Mouse (Mus musculus) liver, embryonic 12.5 days (tissue): ENCODE measurements around the gene Pmel. TPM values are rescaled to one million over a fixed set of nuclear protein-coding genes. Genes with fewer than 3 reads are reported as not detected.

ENCODE experiments used
- ATAC-seq: fragments of 200-750 bp; cut with Nextera tagmentation; 2 replicates; pipeline ENCODE4 v1.8.0; 2017; ENCODE audit warnings: moderate number of reproducible peaks, mild to moderate bottlenecking, moderate library complexity
- H3K27ac ChIP-seq: fragments of 300-500 bp; sonication (generic); 2 replicates; pipeline ENCODE4 v1.5.1; 2016; ENCODE audit warnings: mild to moderate bottlenecking
- H3K27me3 ChIP-seq: fragments of 300-500 bp; sonication (generic); replicated peaks from 2 replicates; pipeline ENCODE4 v1.6.1; 2016; ENCODE audit warnings: mild to moderate bottlenecking, moderate library complexity
- H3K36me3 ChIP-seq: fragments of 300-500 bp; sonication (generic); 2 replicates; pipeline ENCODE4 v1.6.1; 2016; ENCODE audit warnings: mild to moderate bottlenecking, moderate library complexity
- H3K4me1 ChIP-seq: fragments of 300-500 bp; sonication (generic); 2 replicates; pipeline ENCODE4 v1.6.1; 2016
- H3K4me2 ChIP-seq: fragments of 300-500 bp; sonication (generic); 2 replicates; pipeline ENCODE4 v1.6.1; 2016; ENCODE audit warnings: mild to moderate bottlenecking, moderate library complexity
- H3K4me3 ChIP-seq: fragments of 300-500 bp; sonication (generic); 2 replicates; pipeline ENCODE4 v1.5.1; 2016; ENCODE audit warnings: mild to moderate bottlenecking, moderate library complexity
- H3K9ac ChIP-seq: fragments of 300-500 bp; sonication (generic); 2 replicates; pipeline ENCODE4 v1.6.1; 2016; ENCODE audit warnings: mild to moderate bottlenecking, moderate library complexity
- H3K9me3 ChIP-seq: fragments of 300-500 bp; sonication (generic); replicated peaks from 2 replicates; pipeline ENCODE4 v1.6.1; 2016; ENCODE audit warnings: mild to moderate bottlenecking, moderate library complexity
- WGBS: fragments of 180-500 bp; shearing (Covaris S2); methylation state at CpG from one replicate; pipeline ENCODE4 v1.1.7; 2016; ENCODE audit not compliant: insufficient replicate concordance; 5-methylcytosine and 5-hydroxymethylcytosine counted together
- polyA plus RNA-seq: library from polyadenylated mRNA; unstranded; fragments of >200 nt; fragmentation: Nextera tagmentation; extraction: Ambion mirVana; gene quantifications from 2 replicates; pipeline ENCODE4 v1.2.1, GENCODE M21; 2016

Pmel gene
- polyA plus RNA-seq, 1 experiment from 2014 or later = 0.36 TPM

- 25% methylated on average over 8 of the region's 8 CpGs for WGBS
- Histone ChIP-seq H3K9me3 (no peaks in the 10 kb centered on the region), H3K4me2 (peak overlapping the region; percentile 80), H3K36me3 (no peaks in the 10 kb centered on the region), H3K4me1 (peaks cover 53% of the 10 kb centered on the region), H3K27ac (no peak overlapping the region), H3K27me3 (peaks cover 48% of the 10 kb centered on the region), H3K9ac (peak overlapping the region; percentile 65; the same call in 1 of the 2 replicates), H3K4me3 (peak overlapping the region; percentile 60)
- no peak for ATAC-seq
These were observed 40.2 kb downstream of the Pmel start for GRCm38 (mm10) chr10:128744211-128744610.

- ATAC-seq = no peak
These were observed 40.9 kb downstream of the Pmel start, which contains the start of gene Dgka for GRCm38 (mm10) chr10:128744680-128745601. TSS of gene Dgka (minus strand) at chr10:128744855.

GRCm38 (mm10) chr10:128745946-128746613, 42.1 kb downstream of the Pmel start:
- no peak for ATAC-seq
- no peak overlapping the region for H3K4me3 ChIP-seq
- WGBS = 72% methylated on average over 10 of the region's 10 CpGs
- no peak overlapping the region for H3K4me2 ChIP-seq
- no peak overlapping the region for H3K9ac ChIP-seq
- no peaks in the 10 kb centered on the region for H3K9me3 ChIP-seq
- peaks cover 61% of the 10 kb centered on the region for H3K4me1 ChIP-seq
- H3K27me3 ChIP-seq = peaks cover 48% of the 10 kb centered on the region
- H3K27ac ChIP-seq = no peak overlapping the region
- no peaks in the 10 kb centered on the region for H3K36me3 ChIP-seq

More at GRCm38 (mm10) chr10:128744680-128745601, 40.9 kb downstream of the Pmel start, which contains the start of gene Dgka:
- H3K9me3 ChIP-seq = no peaks in the 10 kb centered on the region
- 23% methylated on average over 18 of the region's 18 CpGs for WGBS
- H3K27ac ChIP-seq = no peak within 1 kb of the TSS
- H3K27me3 ChIP-seq = peaks cover 48% of the 10 kb centered on the region
- peak within 1 kb of the TSS; percentile 60 for H3K4me3 ChIP-seq
- no peaks in the 10 kb centered on the region for H3K36me3 ChIP-seq
- peaks cover 58% of the 10 kb centered on the region for H3K4me1 ChIP-seq
- H3K4me2 ChIP-seq = peak within 1 kb of the TSS; percentile 80
- H3K9ac ChIP-seq = peak within 1 kb of the TSS; percentile 65

DNA sequence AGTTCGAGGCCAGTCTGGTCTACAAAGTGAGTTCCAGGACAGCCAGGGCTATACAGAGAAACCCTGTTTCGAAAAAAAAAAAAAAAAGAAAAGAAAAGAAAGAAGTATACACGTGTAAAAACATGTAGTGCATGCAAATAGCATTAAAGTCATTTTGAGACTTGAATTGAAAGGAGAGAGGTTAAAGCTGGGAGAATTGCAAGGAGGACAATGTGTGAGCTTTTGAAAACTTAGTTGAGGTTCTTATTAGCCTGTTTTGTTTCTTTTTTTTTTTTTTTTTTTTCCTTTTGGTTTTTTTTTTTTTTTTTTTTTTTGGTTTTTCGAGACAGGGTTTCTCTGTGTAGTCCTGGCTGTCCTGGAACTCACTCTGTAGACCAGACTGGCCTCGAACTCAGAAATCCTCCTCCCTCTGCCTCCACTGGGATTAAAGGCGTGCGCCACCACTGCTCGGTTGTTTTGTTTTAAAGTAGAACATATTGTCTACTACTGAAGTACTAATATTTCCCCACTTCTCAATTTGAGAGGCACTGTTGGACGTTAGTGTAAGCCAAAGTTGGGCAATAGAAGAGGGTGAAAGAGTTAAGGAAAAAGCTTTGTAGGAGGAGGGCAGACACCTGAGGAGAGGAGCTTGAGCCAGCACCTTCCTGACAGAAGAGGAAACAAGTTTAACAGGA, 43.1 kb downstream of the Pmel start:
- Histone ChIP-seq H3K36me3 (peaks cover 3% of the 10 kb centered on the region), H3K4me1 (peaks cover 63% of the 10 kb centered on the region), H3K27me3 (peaks cover 40% of the 10 kb centered on the region), H3K4me2 (peak overlapping the region; percentile 86), H3K9me3 (no peaks in the 10 kb centered on the region), H3K27ac (peak overlapping the region; percentile 92), H3K4me3 (peak overlapping the region; percentile 88), H3K9ac (peak overlapping the region; percentile 85)
- no peak for ATAC-seq
- WGBS = 43% methylated on average over 9 of the region's 9 CpGs

- WGBS = under 1% methylated on average over 36 of the region's 36 CpGs
- peaks cover 63% of the 10 kb centered on the region for H3K4me1 ChIP-seq
These were observed 43.8 kb downstream of the Pmel start, which contains the start of gene Pym1 for GRCm38 (mm10) chr10:128747646-128748251. TSS of gene Pym1 (plus strand) at chr10:128747889.

DNA sequence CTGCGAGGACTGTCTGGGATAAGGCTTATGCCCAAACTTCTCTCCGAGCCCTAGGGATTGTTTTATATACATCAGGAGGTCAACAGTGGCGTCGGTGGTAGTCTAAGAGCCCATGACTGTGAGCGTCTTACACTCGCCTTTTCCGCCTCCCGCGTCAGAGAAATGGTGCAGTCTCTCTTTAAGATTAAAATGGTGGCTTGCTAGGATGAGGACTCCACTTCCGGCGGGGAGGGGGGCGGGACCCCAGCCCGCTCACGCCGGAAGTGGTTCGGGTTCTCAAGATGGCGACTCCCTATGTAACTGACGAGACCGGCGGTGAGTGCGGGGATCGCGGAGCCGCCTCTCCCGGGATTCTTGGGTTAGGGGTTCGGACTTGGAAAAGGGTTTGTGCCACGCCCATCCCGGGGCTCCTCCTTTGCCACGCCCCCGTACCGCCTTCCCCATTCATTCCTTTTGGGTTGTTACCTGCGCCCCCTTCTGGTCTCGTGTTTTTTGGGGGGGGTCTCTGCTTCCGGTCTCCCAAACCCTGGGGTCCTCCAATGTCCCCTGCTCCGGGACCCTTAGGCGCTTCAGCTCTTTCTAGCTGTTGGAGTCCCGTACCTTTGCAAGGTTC, 44.4 kb downstream of the Pmel start:
- peak; percentile 74 for ATAC-seq
- Histone ChIP-seq H3K27ac (peak overlapping the region; percentile 92), H3K36me3 (peaks cover 16% of the 10 kb centered on the region), H3K4me3 (peak overlapping the region; percentile 88), H3K9ac (peak overlapping the region; percentile 85), H3K9me3 (no peaks in the 10 kb centered on the region), H3K4me2 (peak overlapping the region; percentile 86), H3K27me3 (peaks cover 27% of the 10 kb centered on the region), H3K4me1 (peaks cover 58% of the 10 kb centered on the region)
- under 1% methylated on average over 37 of the region's 37 CpGs for WGBS

More at GRCm38 (mm10) chr10:128747646-128748251, 43.8 kb downstream of the Pmel start, which contains the start of gene Pym1:
- H3K4me2 ChIP-seq = peak within 1 kb of the TSS; percentile 86
- ATAC-seq = peak; percentile 90
- peak within 1 kb of the TSS; percentile 88 for H3K4me3 ChIP-seq
- peak within 1 kb of the TSS; percentile 92 for H3K27ac ChIP-seq
- peak within 1 kb of the TSS; percentile 85 for H3K9ac ChIP-seq
- peaks cover 9% of the 10 kb centered on the region for H3K36me3 ChIP-seq
- no peaks in the 10 kb centered on the region for H3K9me3 ChIP-seq
- H3K27me3 ChIP-seq = peaks cover 34% of the 10 kb centered on the region

Other genes starting within 250 kb of the Pmel start
- 34.9 and 40.3 TPM in 2 replicates for gene Smarcc2, start 244.9 kb upstream of the Pmel start, polyA plus RNA-seq
- 533 and 540 TPM in 2 replicates for gene Myl6, start 210.1 kb upstream of the Pmel start, polyA plus RNA-seq
- gene Myl6b, start 205.5 kb upstream of the Pmel start, polyA plus RNA-seq = 1.3 and 1.6 TPM in 2 replicates
- gene Esyt1, start 178.3 kb upstream of the Pmel start, polyA plus RNA-seq = 15.0 and 16.0 TPM in 2 replicates
- gene Zc3h10, start 156.4 kb upstream of the Pmel start, polyA plus RNA-seq = 7.7 and 8.1 TPM in 2 replicates
- 2,924 and 3,037 TPM in 2 replicates for gene Rpl41, start 154.9 kb upstream of the Pmel start, polyA plus RNA-seq
- gene Pa2g4, start 138.2 kb upstream of the Pmel start, polyA plus RNA-seq = 233 and 242 TPM in 2 replicates
- 1.8 TPM in 2 replicates for gene Erbb3, start 114.5 kb upstream of the Pmel start, polyA plus RNA-seq
- gene Rps26, start 77.4 kb upstream of the Pmel start, polyA plus RNA-seq = 555 and 561 TPM in 2 replicates
- 0.41 and 0.42 TPM in 2 replicates for gene Ikzf4, start 58.2 kb upstream of the Pmel start, polyA plus RNA-seq
- 10.4 and 10.5 TPM in 2 replicates for gene Suox, start 30.1 kb upstream of the Pmel start, polyA plus RNA-seq
- 34.2 and 34.7 TPM in 2 replicates for gene Rab5b, start 7.9 kb upstream of the Pmel start, polyA plus RNA-seq
- gene Cdk2, start 836 bp downstream of the Pmel start, polyA plus RNA-seq = 82.8 and 84.9 TPM in 2 replicates
- gene Dgka, start 40.7 kb downstream of the Pmel start, polyA plus RNA-seq = 2.8 TPM in 2 replicates
- gene Pym1, start 43.7 kb downstream of the Pmel start, polyA plus RNA-seq = 25.8 and 26.8 TPM in 2 replicates
- 5.5 and 6.8 TPM in 2 replicates for gene Mmp19, start 86.7 kb downstream of the Pmel start, polyA plus RNA-seq
- 27.9 and 29.1 TPM in 2 replicates for gene Dnajc14, start 99.9 kb downstream of the Pmel start, polyA plus RNA-seq
- 3.7 and 3.9 TPM in 2 replicates for gene Tmem198b, start 100.2 kb downstream of the Pmel start, polyA plus RNA-seq
- 154 and 161 TPM in 2 replicates for gene Sarnp, start 113.1 kb downstream of the Pmel start, polyA plus RNA-seq
- 82.5 and 85.8 TPM in 2 replicates for gene Ormdl2, start 117.5 kb downstream of the Pmel start, polyA plus RNA-seq
- 1.8 and 1.9 TPM in 2 replicates for gene Gdf11, start 187.5 kb downstream of the Pmel start, polyA plus RNA-seq
- 127 and 129 TPM in 2 replicates for gene Cd63, start 196.8 kb downstream of the Pmel start, polyA plus RNA-seq
- gene Rdh5, start 218.7 kb downstream of the Pmel start, polyA plus RNA-seq = 8.2 and 9.0 TPM in 2 replicates
- 82.5 and 83.0 TPM in 2 replicates for gene Bloc1s1, start 219.8 kb downstream of the Pmel start, polyA plus RNA-seq
- gene Itga7, start 229.6 kb downstream of the Pmel start, polyA plus RNA-seq = 0.12 and 0.17 TPM in 2 replicates